Mouse (Mus musculus) liver, embryonic 12.5 days (tissue): ENCODE results near the gene Sult2b1. TPM values are rescaled to one million over a fixed set of nuclear protein-coding genes. Genes with fewer than 3 reads are reported as not detected.

Experiments
- ATAC-seq: fragments of 200-750 bp; cut with Nextera tagmentation; 2 replicates; pipeline ENCODE4 v1.8.0; 2017; ENCODE audit warnings: moderate number of reproducible peaks, mild to moderate bottlenecking, moderate library complexity
- H3K27ac ChIP-seq: fragments of 300-500 bp; sonication (generic); 2 replicates; pipeline ENCODE4 v1.5.1; 2016; ENCODE audit warnings: mild to moderate bottlenecking
- H3K27me3 ChIP-seq: fragments of 300-500 bp; sonication (generic); replicated peaks from 2 replicates; pipeline ENCODE4 v1.6.1; 2016; ENCODE audit warnings: mild to moderate bottlenecking, moderate library complexity
- H3K36me3 ChIP-seq: fragments of 300-500 bp; sonication (generic); 2 replicates; pipeline ENCODE4 v1.6.1; 2016; ENCODE audit warnings: mild to moderate bottlenecking, moderate library complexity
- H3K4me1 ChIP-seq: fragments of 300-500 bp; sonication (generic); 2 replicates; pipeline ENCODE4 v1.6.1; 2016
- H3K4me2 ChIP-seq: fragments of 300-500 bp; sonication (generic); 2 replicates; pipeline ENCODE4 v1.6.1; 2016; ENCODE audit warnings: mild to moderate bottlenecking, moderate library complexity
- H3K4me3 ChIP-seq: fragments of 300-500 bp; sonication (generic); 2 replicates; pipeline ENCODE4 v1.5.1; 2016; ENCODE audit warnings: mild to moderate bottlenecking, moderate library complexity
- H3K9ac ChIP-seq: fragments of 300-500 bp; sonication (generic); 2 replicates; pipeline ENCODE4 v1.6.1; 2016; ENCODE audit warnings: mild to moderate bottlenecking, moderate library complexity
- H3K9me3 ChIP-seq: fragments of 300-500 bp; sonication (generic); replicated peaks from 2 replicates; pipeline ENCODE4 v1.6.1; 2016; ENCODE audit warnings: mild to moderate bottlenecking, moderate library complexity
- WGBS: fragments of 180-500 bp; shearing (Covaris S2); methylation state at CpG from one replicate; pipeline ENCODE4 v1.1.7; 2016; ENCODE audit not compliant: insufficient replicate concordance; 5-methylcytosine and 5-hydroxymethylcytosine counted together
- polyA plus RNA-seq: library from polyadenylated mRNA; unstranded; fragments of >200 nt; fragmentation: Nextera tagmentation; extraction: Ambion mirVana; gene quantifications from 2 replicates; pipeline ENCODE4 v1.2.1, GENCODE M21; 2016

Gene Sult2b1
- polyA plus RNA-seq, 1 experiment from 2014 or later = 0.81 TPM

DNA sequence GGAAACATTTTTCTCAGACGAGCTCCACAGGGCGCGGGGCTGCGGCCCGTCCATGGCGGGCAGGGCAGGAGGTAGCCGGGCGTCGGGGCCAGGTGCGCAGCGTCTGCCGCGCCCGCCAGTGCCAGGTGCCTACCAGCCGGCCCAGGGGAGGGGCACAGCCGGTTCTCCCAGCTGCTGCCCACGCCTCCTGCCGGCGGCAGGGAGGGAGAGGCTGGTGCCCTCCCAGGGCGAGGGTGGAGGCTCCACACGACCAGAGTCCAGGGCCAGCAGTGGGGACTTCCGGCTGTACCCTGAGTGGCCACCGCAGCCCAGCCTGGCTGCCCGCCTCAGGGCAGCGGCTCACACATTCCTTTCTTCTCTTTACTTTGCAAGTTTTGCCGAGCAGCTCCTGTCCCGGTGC is 25.1 kb downstream of the Sult2b1 start:
- H3K4me2 ChIP-seq = peak overlapping the region; percentile 54
- no peaks in the 10 kb centered on the region for H3K36me3 ChIP-seq
- no peak overlapping the region for H3K27ac ChIP-seq
- 7% methylated on average over 26 of the region's 27 CpGs for WGBS
- no peaks in the 10 kb centered on the region for H3K4me1 ChIP-seq
- ATAC-seq = 0 out of 2 replicates have a peak, but pooled peaks have one; percentile 37
- H3K4me3 ChIP-seq = 0 out of 2 replicates have a peak overlapping the region, but pooled peaks have one; percentile 10
- no peaks in the 10 kb centered on the region for H3K9me3 ChIP-seq
- peaks cover 41% of the 10 kb centered on the region for H3K27me3 ChIP-seq
- no peak overlapping the region for H3K9ac ChIP-seq

- Histone ChIP-seq H3K4me3 (no peak overlapping the region), H3K9ac (no peak overlapping the region), H3K36me3 (no peaks in the 10 kb centered on the region), H3K27ac (no peak overlapping the region), H3K4me1 (no peaks in the 10 kb centered on the region), H3K27me3 (peaks cover 32% of the 10 kb centered on the region), H3K9me3 (no peaks in the 10 kb centered on the region), H3K4me2 (no peak overlapping the region)
- no peak for ATAC-seq
- 49% methylated on average over 6 of the region's 6 CpGs for WGBS
These were observed 28.8 kb downstream of the Sult2b1 start for GRCm38 (mm10) chr7:45755703-45756102.

DNA sequence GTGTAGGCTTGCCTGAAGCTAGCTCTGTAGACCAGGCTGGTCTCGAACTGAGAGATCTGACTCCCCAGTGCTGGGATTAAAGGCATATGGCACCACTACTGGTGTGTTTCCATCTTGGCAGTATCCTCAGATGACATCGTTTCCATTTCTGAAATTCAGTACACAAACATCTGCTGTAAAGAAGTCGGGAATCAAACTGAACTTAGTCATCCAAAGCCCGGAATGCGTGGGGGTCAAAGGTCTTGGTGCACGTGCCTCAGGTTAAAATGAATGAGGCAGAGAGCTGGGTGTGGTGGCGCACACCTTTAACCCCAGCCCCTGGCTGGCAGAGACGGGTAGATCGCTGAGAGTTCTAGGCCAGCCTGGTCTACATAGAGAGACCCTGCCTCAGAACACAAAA is 34.3 kb downstream of the Sult2b1 start:
- ATAC-seq = no peak
- 65% methylated on average over 9 of the region's 9 CpGs for WGBS
- Histone ChIP-seq H3K27me3 (peaks cover 5% of the 10 kb centered on the region), H3K4me3 (no peak overlapping the region), H3K27ac (no peak overlapping the region), H3K9ac (no peak overlapping the region), H3K4me1 (peaks cover 6% of the 10 kb centered on the region; the same call in 1 of the 2 replicates), H3K4me2 (no peak overlapping the region), H3K36me3 (no peaks in the 10 kb centered on the region), H3K9me3 (0 out of 2 replicates have a peak, but pooled peaks cover 4% of the 10 kb centered on the region)

- whole genome bisulfite sequencing = 45% methylated on average over 7 of the region's 10 CpGs
- ATAC-seq = no peak
- Histone ChIP-seq H3K4me2 (no peak overlapping the region), H3K9ac (no peak overlapping the region), H3K4me3 (no peak overlapping the region), H3K27ac (no peak overlapping the region), H3K36me3 (no peaks in the 10 kb centered on the region), H3K27me3 (peaks cover 5% of the 10 kb centered on the region), H3K9me3 (0 out of 2 replicates have a peak, but pooled peaks cover 4% of the 10 kb centered on the region), H3K4me1 (peaks cover 6% of the 10 kb centered on the region; the same call in 1 of the 2 replicates)
These were observed 35.1 kb downstream of the Sult2b1 start for GRCm38 (mm10) chr7:45749401-45749800.

DNA sequence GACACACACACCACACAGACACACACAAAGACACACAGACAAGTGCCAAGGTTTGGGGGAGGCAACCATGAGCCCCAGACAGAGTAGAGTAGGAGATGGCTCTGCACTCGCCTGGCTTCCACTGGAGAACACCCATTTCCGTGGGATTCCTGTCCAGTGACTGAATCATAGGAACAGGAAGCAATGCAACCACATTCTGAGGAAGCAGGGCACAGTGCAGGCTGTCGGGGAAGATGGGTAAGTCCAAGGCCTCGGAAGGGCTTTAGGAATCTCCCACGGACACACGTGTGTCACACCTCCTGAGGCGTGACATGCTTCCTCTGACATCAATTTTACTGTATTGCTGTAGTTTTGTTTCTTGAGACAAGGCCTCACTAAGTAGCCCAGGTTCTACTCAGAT is 36.4 kb downstream of the Sult2b1 start:
- Histone ChIP-seq H3K27me3 (peaks cover 5% of the 10 kb centered on the region), H3K4me2 (no peak overlapping the region), H3K27ac (no peak overlapping the region), H3K36me3 (no peaks in the 10 kb centered on the region), H3K4me1 (peaks cover 6% of the 10 kb centered on the region; the same call in 1 of the 2 replicates), H3K9ac (no peak overlapping the region), H3K9me3 (0 out of 2 replicates have a peak, but pooled peaks cover 4% of the 10 kb centered on the region), H3K4me3 (no peak overlapping the region)
- no peak for ATAC-seq
- 34% methylated on average over 7 of the region's 7 CpGs for WGBS

GRCm38 (mm10) chr7:45747450-45747849 is 37.0 kb downstream of the Sult2b1 start:
- Histone ChIP-seq H3K9ac (no peak overlapping the region), H3K4me1 (peaks cover 8% of the 10 kb centered on the region; the same call in 1 of the 2 replicates), H3K36me3 (no peaks in the 10 kb centered on the region), H3K9me3 (0 out of 2 replicates have a peak, but pooled peaks cover 4% of the 10 kb centered on the region), H3K27me3 (peaks cover 11% of the 10 kb centered on the region), H3K4me2 (no peak overlapping the region), H3K27ac (no peak overlapping the region), H3K4me3 (no peak overlapping the region)
- 77% methylated on average over 5 of the region's 5 CpGs for WGBS
- ATAC-seq = no peak

- no peak for ATAC-seq
These were observed 38.0 kb downstream of the Sult2b1 start for GRCm38 (mm10) chr7:45746518-45746917.

GRCm38 (mm10) chr7:45744387-45744786 is 40.1 kb downstream of the Sult2b1 start:
- Histone ChIP-seq H3K4me1 (peaks cover 19% of the 10 kb centered on the region), H3K36me3 (no peaks in the 10 kb centered on the region), H3K4me2 (no peak overlapping the region), H3K9me3 (0 out of 2 replicates have a peak, but pooled peaks cover 4% of the 10 kb centered on the region), H3K27ac (no peak overlapping the region), H3K27me3 (peaks cover 27% of the 10 kb centered on the region), H3K9ac (no peak overlapping the region), H3K4me3 (no peak overlapping the region)
- ATAC-seq = no peak
- WGBS = 51% methylated on average over 2 of the region's 2 CpGs

More at GRCm38 (mm10) chr7:45746518-45746917, 38.0 kb downstream of the Sult2b1 start:
- H3K4me1 ChIP-seq = peaks cover 17% of the 10 kb centered on the region
- no peak overlapping the region for H3K4me3 ChIP-seq
- no peak overlapping the region for H3K9ac ChIP-seq
- no peak overlapping the region for H3K4me2 ChIP-seq
- peaks cover 19% of the 10 kb centered on the region for H3K27me3 ChIP-seq
- WGBS = 57% methylated on average over 6 of the region's 6 CpGs
- H3K9me3 ChIP-seq = 0 out of 2 replicates have a peak, but pooled peaks cover 4% of the 10 kb centered on the region
- H3K36me3 ChIP-seq = no peaks in the 10 kb centered on the region
- H3K27ac ChIP-seq = no peak overlapping the region

- Histone ChIP-seq H3K27ac (no peak overlapping the region), H3K9me3 (0 out of 2 replicates have a peak, but pooled peaks cover 4% of the 10 kb centered on the region), H3K9ac (no peak overlapping the region), H3K4me2 (peak overlapping the region; percentile 52), H3K4me3 (peak overlapping the region; percentile 22; the same call in 1 of the 2 replicates), H3K27me3 (peaks cover 31% of the 10 kb centered on the region), H3K4me1 (peaks cover 17% of the 10 kb centered on the region), H3K36me3 (no peaks in the 10 kb centered on the region)
- no peak for ATAC-seq
- 29% methylated on average over 19 of the region's 19 CpGs for WGBS
These were observed 42.1 kb downstream of the Sult2b1 start for GRCm38 (mm10) chr7:45742338-45742737.

GRCm38 (mm10) chr7:45741777-45742176 is 42.7 kb downstream of the Sult2b1 start:
- 28% methylated on average over 11 of the region's 11 CpGs for WGBS
- no peak; the same call in 1 of the 2 replicates for ATAC-seq
- Histone ChIP-seq H3K9ac (no peak overlapping the region), H3K4me2 (peak overlapping the region; percentile 52), H3K36me3 (no peaks in the 10 kb centered on the region), H3K27ac (no peak overlapping the region), H3K4me1 (peaks cover 17% of the 10 kb centered on the region), H3K27me3 (peaks cover 31% of the 10 kb centered on the region), H3K9me3 (0 out of 2 replicates have a peak, but pooled peaks cover 3% of the 10 kb centered on the region), H3K4me3 (peak overlapping the region; percentile 22; the same call in 1 of the 2 replicates)

GRCm38 (mm10) chr7:45741308-45741707 is 43.2 kb downstream of the Sult2b1 start:
- no peak overlapping the region; the same call in 1 of the 2 replicates for H3K4me3 ChIP-seq
- no peaks in the 10 kb centered on the region for H3K9me3 ChIP-seq
- WGBS = 39% methylated on average over 12 of the region's 12 CpGs
- ATAC-seq = no peak
- H3K36me3 ChIP-seq = no peaks in the 10 kb centered on the region
- H3K27me3 ChIP-seq = peaks cover 31% of the 10 kb centered on the region
- H3K4me1 ChIP-seq = peaks cover 17% of the 10 kb centered on the region
- peak overlapping the region; percentile 52 for H3K4me2 ChIP-seq
- H3K9ac ChIP-seq = no peak overlapping the region
- no peak overlapping the region for H3K27ac ChIP-seq

DNA sequence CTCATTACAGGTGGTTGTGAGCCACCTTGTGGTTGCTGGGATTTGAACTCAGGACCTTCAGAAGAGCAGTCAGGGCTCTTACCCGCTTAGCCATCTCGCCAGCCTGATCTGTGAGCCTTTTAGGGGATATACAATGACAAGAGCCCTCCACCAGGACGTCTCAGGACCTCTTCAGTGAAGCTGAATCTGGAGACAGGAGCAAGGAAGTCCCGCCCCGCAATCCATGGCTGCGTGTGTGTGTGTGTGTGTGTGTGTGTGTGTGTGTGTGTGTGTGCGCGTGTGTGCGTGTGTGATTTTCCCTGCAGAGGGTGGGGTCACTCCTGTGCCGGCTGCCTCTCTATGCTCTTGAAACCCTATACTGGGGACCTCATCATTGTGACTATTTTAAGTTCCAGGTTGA is 44.6 kb downstream of the Sult2b1 start:
- no peak for ATAC-seq
- Histone ChIP-seq H3K4me1 (peaks cover 17% of the 10 kb centered on the region), H3K27ac (no peak overlapping the region), H3K9ac (no peak overlapping the region), H3K9me3 (no peaks in the 10 kb centered on the region), H3K4me2 (no peak overlapping the region), H3K36me3 (no peaks in the 10 kb centered on the region), H3K27me3 (peaks cover 26% of the 10 kb centered on the region; the same call in 1 of the 2 replicates), H3K4me3 (no peak overlapping the region)
- WGBS = 60% methylated on average over 10 of the region's 10 CpGs
